Mouse (Mus musculus) bone marrow macrophage, adult 2 months (primary cell): ENCODE results near the gene Slc41a3.

Experiments used
- CTCF ChIP-seq: IDR thresholded peaks from 2 replicates; pipeline ENCODE4 v1.5.1; 2012; ENCODE audit warnings: low read depth, mild to moderate bottlenecking, low read length, moderate library complexity
- POLR2A ChIP-seq: IDR thresholded peaks from 2 replicates; pipeline ENCODE4 v1.6.1; 2012; ENCODE audit warnings: mild to moderate bottlenecking, low read depth, low read length, borderline replicate concordance

DNA sequence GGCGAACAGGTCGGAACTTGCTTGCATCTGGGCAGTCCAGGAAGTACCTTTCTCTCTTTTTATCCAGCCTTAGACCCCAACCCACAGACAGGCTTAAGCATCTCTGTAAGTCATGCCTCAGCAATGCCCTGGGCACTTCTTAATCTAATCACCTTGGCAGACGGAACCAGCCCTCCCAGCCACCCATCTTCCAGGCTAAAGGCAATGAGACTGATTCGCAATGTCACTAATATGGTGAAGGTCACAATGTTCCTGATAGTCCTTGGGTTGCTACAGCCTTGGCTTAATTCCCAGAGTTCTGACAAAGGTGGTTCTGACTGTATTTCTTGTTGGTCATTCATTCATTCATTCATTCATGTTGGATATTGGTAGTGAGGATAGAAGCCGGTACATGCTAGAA is 5.7 kb downstream of the Slc41a3 start:
- TF ChIP-seq CTCF, result no peak
- no peak for TF ChIP-seq POLR2A
